Mouse (Mus musculus): Measurements from ENCODE around the gene Sp2. TPM values are rescaled to one million over a fixed set of nuclear protein-coding genes. Genes with fewer than 3 reads are reported as not detected.
A peak's percentile ranks its signal among the peaks of the same experiment; 100 is the strongest.

The Sp2 gene
- polyA plus RNA-seq, 1 experiment from 2014 or later = 30.9 TPM

GRCm38 (mm10) chr11:97003170-97003569, 20.4 kb upstream of the Sp2 start:
- Histone ChIP-seq H3K27me3 (ENCODE audit: control insufficient read depth, insufficient read depth, low read length) (no peaks in the 10 kb centered on the region; the same call in 1 of the 2 replicates), H3K4me1 (replicated peaks; ENCODE audit: control insufficient read depth, insufficient read depth, low read length) (peaks cover 10% of the 10 kb centered on the region; the same call in 1 of the 2 replicates), H3K9me3 (ENCODE audit: control insufficient read depth, low read length) (no peaks in the 10 kb centered on the region), H3K4me3 (ENCODE audit: low read depth, low read length) (no peak overlapping the region), H3K9ac (ENCODE audit: low read length) (0 out of 2 replicates have a peak overlapping the region, but pooled peaks have one; percentile 3), H3K27ac (ENCODE audit: low read depth, low read length) (no peak overlapping the region), H3K4me2 (ENCODE audit: low read depth, low read length, severe bottlenecking) (no peak overlapping the region), H3K36me3 (ENCODE audit: control insufficient read depth, insufficient read depth, low read length) (no peaks in the 10 kb centered on the region)
- ATAC-seq (replicated peaks; ENCODE audit: low FRiP score) (no peak), DNase-seq (ENCODE audit: low spot score) (no peak)
- 52% methylated on average over 5 of the region's 5 CpGs for WGBS

GRCm38 (mm10) chr11:96997380-96997956, 14.7 kb upstream of the Sp2 start:
- DNase-seq (ENCODE audit: low spot score) (peak; percentile 83), ATAC-seq (replicated peaks; ENCODE audit: low FRiP score) (peak; percentile 79)
- WGBS = 1% methylated on average over 27 of the region's 30 CpGs
- Histone ChIP-seq H3K27ac (ENCODE audit: low read depth, low read length) (peak overlapping the region; percentile 50; the same call in 1 of the 2 replicates), H3K4me2 (ENCODE audit: low read depth, low read length, severe bottlenecking) (peak overlapping the region; percentile 63), H3K36me3 (ENCODE audit: control insufficient read depth, insufficient read depth, low read length) (no peaks in the 10 kb centered on the region), H3K27me3 (ENCODE audit: control insufficient read depth, insufficient read depth, low read length) (no peaks in the 10 kb centered on the region; the same call in 1 of the 2 replicates), H3K4me1 (replicated peaks; ENCODE audit: control insufficient read depth, insufficient read depth, low read length) (peaks cover 24% of the 10 kb centered on the region), H3K9me3 (ENCODE audit: control insufficient read depth, low read length) (no peaks in the 10 kb centered on the region), H3K4me3 (ENCODE audit: low read depth, low read length) (peak overlapping the region; percentile 25), H3K9ac (ENCODE audit: low read length) (peak overlapping the region; percentile 70)

DNA sequence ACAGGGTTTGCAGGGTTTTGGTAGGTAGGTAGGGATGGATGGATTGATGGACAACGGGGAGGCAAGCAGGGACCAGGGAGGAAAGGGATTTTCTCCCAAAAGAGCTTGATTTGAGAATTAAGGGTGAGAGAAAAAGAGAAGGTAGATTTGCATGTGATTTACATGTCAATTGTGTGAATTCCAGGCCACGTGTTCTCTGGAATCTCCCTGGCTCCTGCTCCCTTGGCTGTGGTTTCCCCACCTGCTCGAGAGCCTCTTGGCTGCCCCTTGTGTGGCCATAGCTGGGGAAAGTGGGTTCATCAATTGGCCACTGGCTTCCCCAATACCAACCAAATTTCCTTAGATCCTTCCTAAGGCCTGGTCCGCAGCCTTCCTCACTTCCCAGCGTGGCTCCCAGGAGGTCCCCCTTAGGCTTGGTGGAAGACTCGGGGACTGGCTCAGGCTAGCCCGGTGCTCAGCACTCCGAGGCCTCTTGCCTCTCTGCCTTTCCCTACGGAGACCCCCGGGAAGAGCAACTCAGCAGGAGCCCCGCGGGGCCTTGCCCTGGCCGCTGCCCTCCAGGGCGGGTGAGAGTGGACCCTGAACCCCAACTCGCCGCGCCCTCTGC, 14.1 kb upstream of the Sp2 start:
- peak overlapping the region; percentile 50; the same call in 1 of the 2 replicates for H3K27ac ChIP-seq (ENCODE audit: low read depth, low read length)
- no peaks in the 10 kb centered on the region for H3K36me3 ChIP-seq (ENCODE audit: control insufficient read depth, insufficient read depth, low read length)
- peak overlapping the region; percentile 63 for H3K4me2 ChIP-seq (ENCODE audit: low read depth, low read length, severe bottlenecking)
- DNase-seq (ENCODE audit: low spot score) (no peak), ATAC-seq (replicated peaks; ENCODE audit: low FRiP score) (peak; percentile 75)
- 4% methylated on average over 17 of the region's 17 CpGs for WGBS
- H3K9me3 ChIP-seq (ENCODE audit: control insufficient read depth, low read length) = no peaks in the 10 kb centered on the region
- peaks cover 24% of the 10 kb centered on the region for H3K4me1 ChIP-seq (replicated peaks; ENCODE audit: control insufficient read depth, insufficient read depth, low read length)
- H3K27me3 ChIP-seq (ENCODE audit: control insufficient read depth, insufficient read depth, low read length) = no peaks in the 10 kb centered on the region; the same call in 1 of the 2 replicates
- peak overlapping the region; percentile 25 for H3K4me3 ChIP-seq (ENCODE audit: low read depth, low read length)
- peak overlapping the region; percentile 70 for H3K9ac ChIP-seq (ENCODE audit: low read length)

GRCm38 (mm10) chr11:96995836-96996772, 13.3 kb upstream of the Sp2 start:
- H3K4me1 ChIP-seq (replicated peaks; ENCODE audit: control insufficient read depth, insufficient read depth, low read length) = peaks cover 21% of the 10 kb centered on the region
- no peak overlapping the region for H3K27ac ChIP-seq (ENCODE audit: low read depth, low read length)
- 78% methylated on average over 15 of the region's 15 CpGs for WGBS
- H3K4me2 ChIP-seq (ENCODE audit: low read depth, low read length, severe bottlenecking) = no peak overlapping the region
- ATAC-seq (replicated peaks; ENCODE audit: low FRiP score) (no peak), DNase-seq (ENCODE audit: low spot score) (no peak)
- no peaks in the 10 kb centered on the region for H3K36me3 ChIP-seq (ENCODE audit: control insufficient read depth, insufficient read depth, low read length)
- no peak overlapping the region for H3K4me3 ChIP-seq (ENCODE audit: low read depth, low read length)
- H3K9ac ChIP-seq (ENCODE audit: low read length) = no peak overlapping the region
- no peaks in the 10 kb centered on the region for H3K9me3 ChIP-seq (ENCODE audit: control insufficient read depth, low read length)
- H3K27me3 ChIP-seq (ENCODE audit: control insufficient read depth, insufficient read depth, low read length) = no peaks in the 10 kb centered on the region; the same call in 1 of the 2 replicates

DNA sequence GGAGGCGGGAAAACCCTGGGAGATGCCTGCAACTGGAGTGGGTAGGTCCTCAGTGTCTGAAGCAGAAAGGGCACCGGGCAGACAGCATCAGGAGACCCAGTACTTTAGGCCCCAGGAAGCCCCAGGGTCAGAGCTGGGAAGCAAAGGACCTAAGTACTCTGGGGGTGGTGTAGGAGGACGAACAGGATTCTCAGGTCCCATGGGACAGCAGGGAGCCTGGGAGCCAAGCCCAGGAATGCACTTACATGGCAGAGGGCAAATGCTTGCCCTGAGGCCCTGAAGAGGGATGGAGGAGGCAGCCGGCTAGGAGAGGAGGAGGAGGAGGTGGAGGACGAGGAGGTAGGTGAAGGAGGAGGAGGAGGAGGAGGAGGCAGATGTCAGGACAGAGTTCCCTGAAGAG, 12.3 kb upstream of the Sp2 start:
- no peak overlapping the region for H3K9ac ChIP-seq (ENCODE audit: low read length)
- no peak for DNase-seq (ENCODE audit: low spot score)
- H3K36me3 ChIP-seq (ENCODE audit: control insufficient read depth, insufficient read depth, low read length) = no peaks in the 10 kb centered on the region
- WGBS = 23% methylated on average over 5 of the region's 5 CpGs
- H3K4me3 ChIP-seq (ENCODE audit: low read depth, low read length) = no peak overlapping the region
- ATAC-seq (replicated peaks; ENCODE audit: low FRiP score) = no peak
- no peaks in the 10 kb centered on the region for H3K9me3 ChIP-seq (ENCODE audit: control insufficient read depth, low read length)
- peaks cover 16% of the 10 kb centered on the region for H3K4me1 ChIP-seq (replicated peaks; ENCODE audit: control insufficient read depth, insufficient read depth, low read length)
- H3K4me2 ChIP-seq (ENCODE audit: low read depth, low read length, severe bottlenecking) = no peak overlapping the region
- no peak overlapping the region for H3K27ac ChIP-seq (ENCODE audit: low read depth, low read length)
- H3K27me3 ChIP-seq (ENCODE audit: control insufficient read depth, insufficient read depth, low read length) = no peaks in the 10 kb centered on the region; the same call in 1 of the 2 replicates

GRCm38 (mm10) chr11:96992722-96993311, 10.1 kb upstream of the Sp2 start:
- H3K4me3 ChIP-seq (ENCODE audit: low read depth, low read length) = no peak overlapping the region
- no peak overlapping the region for H3K27ac ChIP-seq (ENCODE audit: low read depth, low read length)
- H3K36me3 ChIP-seq (ENCODE audit: control insufficient read depth, insufficient read depth, low read length) = no peaks in the 10 kb centered on the region
- no peak for DNase-seq (ENCODE audit: low spot score)
- H3K4me2 ChIP-seq (ENCODE audit: low read depth, low read length, severe bottlenecking) = no peak overlapping the region
- H3K4me1 ChIP-seq (replicated peaks; ENCODE audit: control insufficient read depth, insufficient read depth, low read length) = peaks cover 17% of the 10 kb centered on the region
- H3K27me3 ChIP-seq (ENCODE audit: control insufficient read depth, insufficient read depth, low read length) = no peaks in the 10 kb centered on the region; the same call in 1 of the 2 replicates
- H3K9me3 ChIP-seq (ENCODE audit: control insufficient read depth, low read length) = no peaks in the 10 kb centered on the region; the same call in 1 of the 2 replicates
- no peak for ATAC-seq (replicated peaks; ENCODE audit: low FRiP score)
- H3K9ac ChIP-seq (ENCODE audit: low read length) = no peak overlapping the region
- 61% methylated on average over 8 of the region's 8 CpGs for WGBS

- Histone ChIP-seq H3K4me2 (ENCODE audit: low read depth, low read length, severe bottlenecking) (no peak overlapping the region), H3K27me3 (ENCODE audit: control insufficient read depth, insufficient read depth, low read length) (peaks cover 2% of the 10 kb centered on the region; the same call in 1 of the 2 replicates), H3K27ac (ENCODE audit: low read depth, low read length) (no peak overlapping the region), H3K36me3 (ENCODE audit: control insufficient read depth, insufficient read depth, low read length) (no peaks in the 10 kb centered on the region), H3K9ac (ENCODE audit: low read length) (no peak overlapping the region), H3K4me3 (ENCODE audit: low read depth, low read length) (no peak overlapping the region), H3K9me3 (ENCODE audit: control insufficient read depth, low read length) (no peaks in the 10 kb centered on the region; the same call in 1 of the 2 replicates), H3K4me1 (replicated peaks; ENCODE audit: control insufficient read depth, insufficient read depth, low read length) (peaks cover 9% of the 10 kb centered on the region; the same call in 1 of the 2 replicates)
- 84% methylated on average over 5 of the region's 5 CpGs for WGBS
- DNase-seq (ENCODE audit: low spot score) (no peak), ATAC-seq (replicated peaks; ENCODE audit: low FRiP score) (no peak)
Observed at GRCm38 (mm10) chr11:96991501-96991900, 8.7 kb upstream of the Sp2 start.

Measured in forebrain, embryonic 11.5 days (tissue).